Mouse (Mus musculus) layer of hippocampus, adult 18-20 months (tissue): ENCODE results near the gene Gm49403. TPM values are rescaled to one million over a fixed set of nuclear protein-coding genes. Genes with fewer than 3 reads are reported as not detected.
A peak's percentile ranks its signal among the peaks of the same experiment; 100 is the strongest.
"Not testable (repeated sequence)": the region's sequence is repeated elsewhere in the genome, so short reads cannot be mapped to it uniquely, and the experiment has no call there.

Experiments used
- DNase-seq, 2 experiments: peaks; one replicate each; pipeline ENCODE4 v3.0.0; 2022; ENCODE audit warnings: low spot score in 2 of 2
- long read RNA-seq: library from polyadenylated mRNA; stranded (forward); transcript quantifications from one replicate; pipeline ENCODE4 v2.0.0, GENCODE M21; 2021
- total RNA-seq, 2 experiments: library from RNA; stranded (reverse); gene quantifications; 2 replicates each; pipeline ENCODE4 v1.2.3; 2021

The Gm49403 gene
- not detected for total RNA-seq
- long read RNA-seq = 0 reads

DNA sequence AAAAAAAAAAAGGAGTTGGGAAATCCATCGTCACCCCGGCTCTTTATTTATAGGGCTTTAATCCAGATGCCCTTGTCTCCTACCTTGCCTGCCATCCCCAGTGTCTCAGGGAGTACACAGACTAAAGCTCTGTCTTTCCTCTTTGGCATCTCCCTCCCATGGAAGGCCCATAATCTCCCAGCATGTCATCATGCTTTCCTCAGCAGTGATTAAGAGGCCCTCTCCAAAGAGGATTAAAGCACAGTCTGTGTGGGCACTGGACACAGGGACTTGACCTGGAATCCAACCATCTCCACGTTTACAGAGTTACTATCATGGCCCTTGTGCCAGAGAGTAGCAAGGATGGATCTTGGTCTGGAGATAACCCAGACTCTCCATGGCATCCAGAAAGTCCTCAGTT, at the start of gene Gm49403, which contains the start of gene Lbhd1:
Gene Gm49403 (plus strand): TSS at position 315 of the 400 bp plus-strand sequence.
Gene Lbhd1 (plus strand): TSS at position 117 of the 400 bp plus-strand sequence.
- no peak for DNase-seq

DNA sequence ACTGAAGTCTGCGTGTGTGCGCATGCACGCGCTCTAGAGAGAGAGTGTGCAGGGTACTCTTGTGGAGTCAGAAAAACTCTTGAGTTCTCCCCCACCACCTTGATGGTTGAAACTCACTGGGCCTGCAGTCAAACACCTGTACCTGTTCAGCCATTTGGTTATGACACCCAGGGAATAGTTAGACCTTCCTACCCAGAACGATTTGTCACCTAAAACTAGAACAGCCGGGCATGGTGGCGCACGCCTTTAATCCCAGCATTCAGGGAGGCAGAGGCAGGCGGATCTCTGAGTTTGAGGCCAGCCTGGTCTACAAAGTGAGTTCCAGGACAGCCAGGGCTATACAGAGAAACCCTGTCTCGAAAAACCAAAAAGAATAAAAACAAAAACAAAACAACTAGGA, 47.4 kb upstream of the Gm49403 start:
- not testable (repeated sequence) for DNase-seq

DNA sequence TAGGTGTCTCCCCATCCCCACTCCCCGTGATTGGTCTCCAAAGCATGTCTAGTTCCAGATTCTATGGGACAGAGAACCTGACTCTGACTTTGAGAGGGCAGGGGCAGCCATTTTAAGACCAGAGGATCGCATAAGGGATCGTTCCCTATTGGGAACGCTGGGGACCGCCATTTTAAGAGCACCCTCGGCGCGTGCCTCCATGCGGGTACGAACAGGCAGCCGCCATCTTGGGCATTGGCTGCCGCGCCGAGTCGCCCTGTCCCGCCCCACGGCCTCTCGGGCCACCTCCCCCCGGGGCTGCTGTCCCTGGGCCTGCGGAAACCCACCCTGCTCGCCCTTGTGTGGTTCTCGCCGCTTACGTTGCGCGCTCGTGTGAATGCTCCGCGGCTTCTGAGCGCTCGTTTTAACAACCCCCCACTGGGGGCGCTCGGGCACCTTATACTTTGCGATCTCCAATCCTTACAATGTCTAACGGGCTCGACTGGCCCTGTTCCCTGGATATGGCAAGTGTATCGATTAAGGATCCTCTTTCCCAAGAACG, 46.4 kb upstream of the Gm49403 start, which contains the start of gene Bscl2:
Gene Bscl2 (plus strand): TSS at position 217 of the 541 bp plus-strand sequence.
- peak; percentile 82 to 93 for DNase-seq

DNA sequence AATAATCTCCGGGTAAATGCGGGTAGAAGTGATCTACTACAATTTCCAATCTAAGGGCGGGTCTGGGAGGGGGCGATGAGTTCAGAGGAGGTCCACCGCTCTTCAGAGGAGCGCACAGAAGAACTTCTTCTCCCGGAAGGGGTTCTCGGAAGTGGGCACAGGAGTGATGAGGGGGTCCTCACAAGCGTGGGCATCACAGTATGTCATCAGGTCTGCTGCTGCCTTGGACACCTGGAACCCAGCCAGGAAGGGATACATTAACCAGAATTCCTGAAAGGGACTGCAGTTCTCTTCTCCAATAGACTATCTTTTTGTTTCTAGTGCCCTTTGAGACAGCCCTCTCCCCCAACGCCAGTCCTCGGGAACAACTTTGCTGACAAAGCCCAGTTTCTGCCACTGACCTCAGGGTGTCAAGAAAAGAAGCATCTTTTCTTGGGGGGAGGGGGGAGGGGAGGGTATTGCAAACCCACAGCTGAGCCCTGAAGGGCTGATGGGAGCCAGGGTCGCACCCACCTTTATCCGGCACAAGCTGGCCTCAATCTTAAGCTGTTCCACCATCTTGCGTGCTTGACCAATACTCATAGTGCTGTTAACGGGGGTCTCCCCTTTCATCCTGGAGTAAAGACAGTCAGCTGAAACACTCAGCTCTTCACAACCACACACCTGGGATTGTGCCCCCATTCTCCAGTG, 45.5 kb upstream of the Gm49403 start:
- DNase-seq = peak in 1 of 2 experiments; percentile 50

DNA sequence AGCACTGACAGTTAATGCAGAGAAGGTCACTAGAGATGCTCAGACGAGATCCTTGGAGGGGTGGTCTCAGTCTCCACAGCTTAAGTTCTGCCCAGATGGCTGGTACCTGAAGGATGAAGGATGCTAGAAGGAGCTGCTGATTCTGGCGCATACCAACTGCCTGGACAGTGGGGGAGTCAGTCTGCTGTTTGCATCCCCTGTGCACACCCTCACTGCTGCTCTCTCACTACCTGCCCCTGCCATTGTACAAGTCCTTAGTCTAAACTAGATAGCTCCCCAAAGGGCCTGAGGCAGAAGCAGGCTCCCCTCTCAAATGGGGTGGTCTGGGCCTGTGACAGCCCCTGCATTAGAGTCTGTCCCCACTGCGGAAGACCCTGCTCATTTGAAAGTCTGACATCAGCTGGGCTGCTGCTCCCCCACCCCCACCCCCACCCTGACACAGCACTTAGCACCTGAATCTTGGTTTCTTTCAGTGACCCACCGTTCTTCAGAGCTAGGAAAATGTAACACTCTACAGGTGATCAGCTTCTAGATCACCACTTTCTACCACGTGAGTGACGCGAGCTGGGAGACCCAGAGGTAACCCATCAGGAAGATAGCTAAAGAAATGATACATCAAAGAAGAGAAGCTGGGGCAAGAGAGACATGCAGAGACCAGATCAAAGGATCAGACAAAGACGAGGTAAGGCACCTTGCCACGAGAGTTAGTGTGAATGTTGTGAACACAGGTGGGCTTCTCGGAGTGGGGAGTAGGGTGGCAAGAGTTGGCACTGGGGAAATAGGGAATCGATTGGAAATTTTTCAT, 44.4 kb upstream of the Gm49403 start, which contains the start of gene Gng3:
Gene Gng3 (minus strand): TSS at position 92 of the 805 bp plus-strand sequence.
- DNase-seq = peak; percentile 80 to 81

DNA sequence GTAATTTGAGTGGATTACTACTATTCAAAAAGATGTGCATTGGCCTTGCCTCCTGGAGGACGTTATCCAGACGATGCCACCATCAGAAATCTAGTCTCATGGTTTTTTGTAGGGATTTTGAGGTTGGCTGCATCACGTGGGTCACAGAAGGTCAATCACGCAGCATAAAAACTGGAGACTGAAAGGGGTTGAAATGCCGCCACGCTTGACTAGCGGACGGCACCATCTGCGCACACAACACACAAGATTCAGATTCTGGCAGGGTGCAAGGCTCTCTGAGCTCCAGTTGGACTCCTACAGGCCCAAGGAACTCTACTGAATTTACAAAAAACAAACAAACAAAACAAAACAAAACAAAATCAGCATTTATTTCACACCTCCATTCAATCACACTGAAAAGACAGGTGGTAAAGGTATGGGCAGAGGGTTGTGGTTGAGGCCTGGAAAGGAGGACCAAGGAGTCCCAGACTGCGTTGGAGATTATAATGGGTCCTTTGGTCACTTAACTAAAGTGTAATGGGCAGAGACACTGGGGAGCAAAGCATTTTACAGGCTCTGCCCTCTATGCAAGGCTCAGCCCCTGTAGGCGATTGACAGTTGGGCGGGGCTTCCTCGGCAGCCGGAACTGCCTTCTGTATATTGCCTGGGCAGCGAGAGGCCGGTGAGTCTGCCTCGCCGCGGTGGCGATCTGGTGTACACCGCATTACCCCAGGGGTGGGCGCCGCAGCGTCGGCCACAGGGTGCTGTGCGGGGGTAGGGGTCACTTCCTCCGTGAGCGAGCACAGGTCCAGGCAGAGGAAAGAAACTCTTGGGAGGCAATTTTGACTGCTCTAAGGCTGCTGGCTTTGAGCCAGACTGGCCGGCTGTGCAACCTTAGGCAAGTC, 43.6 kb upstream of the Gm49403 start:
- peak; percentile 66 to 78 for DNase-seq

DNA sequence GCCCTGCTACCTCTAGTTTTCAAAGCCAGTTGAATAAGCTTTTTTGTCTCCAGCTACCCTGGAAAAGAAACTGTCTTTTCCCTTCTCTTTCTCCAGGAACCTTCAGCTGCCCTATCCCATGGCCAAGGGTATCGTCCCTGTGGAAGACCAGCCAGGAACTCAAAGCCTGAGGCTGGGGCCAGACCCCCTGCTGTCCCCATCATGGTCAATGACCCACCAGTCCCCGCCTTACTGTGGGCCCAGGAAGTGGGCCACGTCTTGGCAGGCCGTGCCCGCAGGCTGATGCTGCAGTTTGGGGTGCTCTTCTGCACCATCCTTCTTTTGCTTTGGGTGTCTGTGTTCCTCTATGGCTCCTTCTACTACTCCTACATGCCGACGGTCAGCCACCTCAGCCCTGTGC, 42.7 kb upstream of the Gm49403 start:
- no peak for DNase-seq

DNA sequence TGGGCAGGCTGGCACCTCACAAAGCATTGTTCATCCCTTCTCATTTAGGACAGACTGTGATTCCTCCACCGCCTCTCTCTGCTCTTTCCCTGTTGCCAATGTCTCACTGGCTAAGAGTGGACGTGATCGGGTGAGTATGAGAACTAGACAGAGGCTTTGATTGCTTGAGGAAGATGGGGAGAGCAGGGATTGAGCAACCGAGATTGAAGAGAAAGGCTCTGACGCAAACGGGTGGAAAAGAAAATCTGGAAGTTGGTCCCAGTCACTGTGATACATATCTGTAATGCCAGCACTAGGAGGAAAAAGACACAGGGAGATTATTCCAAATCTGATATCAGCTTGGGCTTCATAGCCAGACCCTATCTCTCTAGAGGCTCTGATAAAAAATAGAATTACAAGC, 40.8 kb upstream of the Gm49403 start:
- DNase-seq = no peak

DNA sequence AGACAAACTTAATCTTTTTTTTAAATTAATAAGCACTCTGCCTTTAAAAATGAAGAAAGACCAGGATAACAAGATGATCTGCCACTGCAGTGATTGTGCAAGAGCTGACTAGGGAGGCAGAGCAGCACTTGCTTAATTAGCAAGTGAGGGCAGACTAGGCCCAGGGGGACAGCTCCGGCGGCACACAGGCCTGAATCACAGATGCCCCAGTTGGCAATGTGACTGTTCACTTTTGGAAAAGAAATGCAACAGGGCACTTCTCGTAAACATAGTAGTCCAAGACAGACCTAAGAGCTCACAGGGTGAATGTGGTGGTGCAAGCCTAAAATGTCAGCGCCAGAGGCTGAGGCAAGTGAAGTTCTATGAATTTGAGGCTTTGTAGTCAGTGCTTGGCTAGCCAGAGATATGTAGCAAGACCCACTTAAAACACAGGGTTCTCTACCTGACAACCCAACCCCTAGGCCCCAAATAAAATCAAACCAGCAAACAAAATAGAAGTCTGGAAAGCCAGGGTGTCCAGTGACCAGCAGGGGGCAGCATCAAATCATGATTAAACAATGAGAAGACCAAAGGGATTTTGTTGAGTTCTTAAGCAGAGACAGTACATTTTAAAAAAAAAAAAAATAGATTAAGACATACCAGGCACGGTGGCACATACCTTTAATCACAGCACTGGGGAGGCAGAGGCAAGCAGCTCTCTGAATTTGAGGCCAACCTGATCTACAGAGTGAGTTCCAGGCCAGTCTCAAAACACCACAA, 39.2 kb upstream of the Gm49403 start:
- DNase-seq = peak in 1 of 2 experiments; percentile 84

DNA sequence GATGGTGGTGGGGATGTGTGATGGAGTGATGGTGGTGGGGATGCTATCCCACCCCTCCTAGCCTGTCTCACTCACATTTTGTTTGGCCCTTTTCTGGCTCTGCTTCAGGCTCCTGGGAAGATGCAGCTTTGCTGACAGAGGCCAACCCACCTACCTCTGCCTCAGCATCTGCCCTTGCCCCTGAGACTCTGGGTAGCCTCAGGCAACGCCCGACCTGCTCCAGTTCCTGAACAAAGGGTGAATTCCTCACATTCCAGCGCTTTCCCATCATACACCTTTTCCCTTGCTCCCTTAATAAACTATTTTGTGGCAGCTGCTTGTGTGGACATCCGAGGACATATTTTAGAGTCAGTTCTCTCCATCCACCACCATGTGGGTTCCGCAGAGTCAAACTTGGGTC, 35.4 kb upstream of the Gm49403 start:
- no peak for DNase-seq

DNA sequence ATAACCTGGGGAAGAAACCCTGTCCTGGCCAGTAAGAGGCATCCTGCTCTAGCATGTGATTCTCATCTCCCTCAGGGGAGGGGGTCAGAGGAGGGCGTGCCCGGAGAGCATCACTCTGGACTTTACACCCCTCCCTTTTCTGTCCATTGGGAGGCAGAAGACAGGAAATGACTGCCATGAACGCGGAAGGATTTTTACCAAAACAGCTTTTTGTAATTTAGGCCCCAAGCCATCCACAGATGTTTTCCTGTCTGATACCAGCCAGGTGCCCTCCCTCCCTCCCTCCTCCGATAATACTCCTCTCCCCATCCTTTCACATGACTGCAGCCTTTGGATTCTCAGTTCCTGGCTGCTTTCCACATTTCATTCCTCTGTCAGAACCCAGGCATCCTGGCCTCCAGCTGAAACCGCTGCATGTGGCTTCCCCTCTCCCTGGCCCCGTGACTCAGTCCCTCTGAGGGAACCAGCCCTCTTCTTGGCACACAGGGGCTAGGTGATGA, 33.3 kb upstream of the Gm49403 start, which contains the start of gene Lrrn4cl:
Gene Lrrn4cl (plus strand): TSS at position 367 of the 500 bp plus-strand sequence.
- DNase-seq = no peak

DNA sequence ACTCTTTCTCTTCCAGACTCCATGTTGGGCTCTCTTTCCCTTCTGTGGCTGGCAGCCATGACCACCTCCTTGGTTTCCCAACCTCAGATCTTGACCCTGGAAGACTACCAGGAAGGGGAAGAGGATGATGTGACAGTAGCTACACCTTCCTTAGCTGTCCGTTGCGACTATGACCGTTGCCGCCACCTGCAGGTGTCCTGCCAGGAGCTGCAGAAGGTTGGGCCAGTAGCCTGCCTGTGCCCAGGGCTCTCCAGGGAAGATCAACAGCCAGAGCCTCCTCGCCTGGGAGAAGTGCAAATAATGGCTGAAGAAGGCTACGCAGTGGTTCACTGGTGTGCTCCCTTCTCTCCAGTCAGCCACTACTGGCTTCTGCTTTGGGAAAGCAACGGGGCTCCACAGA, 32.1 kb upstream of the Gm49403 start:
- no peak for DNase-seq

DNA sequence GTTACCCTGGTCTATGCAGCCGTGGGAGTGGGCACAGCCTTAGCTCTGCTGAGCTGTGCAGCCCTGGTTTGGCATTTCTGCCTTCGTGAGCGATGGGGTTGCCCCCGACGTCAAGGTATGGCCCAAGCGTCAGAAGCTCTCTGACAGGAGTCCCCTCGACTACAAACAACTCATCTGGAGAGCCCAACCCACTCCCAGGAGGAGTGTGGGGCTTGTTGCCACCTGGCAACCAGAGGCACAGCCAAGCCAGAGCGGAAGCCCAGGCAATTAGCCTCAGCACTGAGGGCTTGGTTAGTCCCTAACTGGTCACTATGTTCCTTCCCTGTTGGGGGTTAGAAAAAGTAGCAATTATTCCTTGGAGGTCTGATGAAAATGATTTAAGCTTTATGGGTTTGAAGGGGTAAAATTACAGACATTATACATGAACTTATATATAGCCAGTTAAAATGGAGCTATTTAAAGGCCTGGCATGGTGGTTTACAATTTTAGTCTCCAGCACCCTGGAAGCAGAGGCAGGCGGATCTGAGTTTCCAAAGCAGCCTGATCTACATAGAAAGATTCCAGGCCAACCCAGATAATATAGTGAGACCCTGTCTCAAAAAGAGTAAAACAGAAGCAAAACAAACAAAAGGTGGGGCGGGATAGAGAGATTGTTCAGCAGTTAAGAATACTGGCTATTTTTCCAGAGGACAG, 31.3 kb upstream of the Gm49403 start:
- no peak for DNase-seq

DNA sequence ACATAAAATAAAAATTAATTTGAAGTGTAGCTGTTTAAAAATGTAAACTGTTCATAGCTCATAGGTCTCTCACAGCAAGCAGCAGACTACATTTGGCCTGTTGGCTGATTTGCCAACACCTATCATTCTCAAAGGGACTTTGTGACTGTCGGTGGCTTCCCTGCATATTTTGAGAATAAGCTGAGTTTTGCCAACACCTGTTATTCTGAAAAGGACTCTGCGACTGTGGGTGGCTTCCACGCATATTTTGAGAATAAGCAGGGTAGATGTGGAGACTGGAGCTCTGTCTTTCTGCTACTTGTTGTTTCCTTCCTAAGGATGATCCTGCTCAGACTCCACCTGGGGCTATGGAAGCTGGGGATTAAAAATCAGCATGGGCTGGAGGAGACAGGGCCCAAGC, 30.6 kb upstream of the Gm49403 start:
- no peak for DNase-seq

DNA sequence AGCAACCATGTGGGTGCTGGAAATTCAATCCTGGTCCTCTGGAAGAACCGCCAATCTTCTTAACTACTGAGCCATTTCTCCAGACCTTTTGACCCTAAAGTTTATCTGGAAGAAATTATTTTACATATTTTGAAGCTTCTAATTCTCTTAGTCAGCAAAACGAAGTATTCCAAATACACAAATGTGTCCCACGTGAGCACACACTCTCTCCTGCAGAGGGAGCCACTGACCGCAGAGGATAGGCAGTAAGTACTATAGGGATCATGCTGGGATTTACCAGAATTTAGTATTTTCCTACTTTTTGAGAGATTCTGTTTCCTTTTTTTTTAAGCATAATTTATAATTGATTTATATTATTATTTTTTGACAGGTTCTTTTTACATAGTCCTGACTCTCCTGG, 26.0 kb upstream of the Gm49403 start:
- DNase-seq = peak in 1 of 2 experiments; percentile 54

DNA sequence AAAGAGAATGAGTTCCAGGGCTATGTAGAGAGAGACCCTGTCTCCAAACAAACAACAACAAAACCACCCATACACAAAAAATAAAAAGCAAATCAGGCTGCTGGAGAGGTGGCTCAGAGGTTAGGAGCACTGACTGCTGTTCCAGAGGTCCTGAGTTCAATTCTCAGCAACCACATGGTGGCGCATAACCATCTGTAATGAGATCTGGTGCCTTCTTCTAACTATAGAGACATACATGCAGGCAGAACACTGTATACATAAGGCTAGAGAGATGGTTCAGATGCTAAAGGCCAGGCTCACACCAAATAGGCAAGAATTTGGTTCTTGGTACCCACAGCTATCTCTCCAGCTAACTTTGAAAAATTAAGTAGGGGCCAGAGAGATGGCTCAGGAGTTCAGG, 24.7 kb upstream of the Gm49403 start:
- DNase-seq = peak in 1 of 2 experiments; percentile 33

DNA sequence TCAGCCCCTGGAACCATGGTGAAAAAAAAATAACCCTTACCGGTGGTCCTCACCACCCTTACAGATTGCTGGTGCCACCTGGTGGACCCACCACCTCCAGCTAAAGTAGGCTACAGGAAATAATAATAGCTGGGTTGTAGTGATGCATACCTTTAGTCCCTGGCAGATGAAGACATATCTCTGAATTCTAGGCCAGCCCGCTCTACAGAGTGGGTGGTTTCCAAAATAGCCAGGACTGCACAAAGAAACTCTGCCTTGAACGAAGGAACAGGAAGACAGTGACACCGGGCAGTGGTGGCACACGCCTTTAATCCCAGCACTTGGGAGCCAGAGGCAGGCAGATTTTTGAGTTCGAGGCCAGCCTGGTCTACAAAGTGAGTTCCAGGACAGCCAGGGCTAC, 19.5 kb upstream of the Gm49403 start:
- DNase-seq = no peak

DNA sequence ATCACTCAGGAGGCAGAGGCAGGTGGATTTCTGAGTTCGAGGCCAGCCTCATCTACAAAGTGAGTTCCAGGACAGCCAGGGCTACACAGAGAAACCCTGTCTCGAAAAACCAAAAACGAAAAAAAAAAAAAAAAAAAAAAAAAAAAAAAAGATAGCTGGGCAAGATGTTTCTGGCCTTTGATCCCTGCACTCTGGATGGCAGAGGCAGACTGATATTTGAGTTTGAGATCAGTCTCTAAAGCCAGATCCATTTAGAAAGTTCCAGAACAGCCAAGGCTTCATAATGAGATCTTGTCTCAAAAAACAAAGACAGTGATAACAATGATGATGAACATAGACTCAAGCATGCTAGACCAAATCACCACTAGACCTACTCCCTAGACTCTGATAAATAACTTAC, 13.3 kb upstream of the Gm49403 start:
- not testable (repeated sequence) for DNase-seq

DNA sequence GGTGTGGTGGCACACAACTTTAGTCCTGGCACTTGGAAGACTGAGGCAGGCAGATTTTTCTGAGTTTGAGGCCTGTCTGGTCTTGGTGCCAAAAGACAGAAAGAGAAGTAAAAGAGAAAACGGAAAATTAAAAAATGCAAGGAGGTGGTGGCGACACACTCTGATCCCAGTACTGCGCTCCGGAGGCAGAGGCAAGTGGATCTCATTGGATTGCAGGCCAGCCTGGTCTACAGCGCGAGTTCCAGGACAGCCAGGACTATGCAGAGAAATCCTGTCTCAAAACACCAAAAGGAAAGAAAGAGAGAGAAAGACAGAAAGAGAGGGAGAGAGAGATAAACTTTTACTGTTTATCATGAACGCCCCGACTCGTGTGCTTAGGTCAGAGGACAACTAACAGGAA, 12.9 kb upstream of the Gm49403 start:
- DNase-seq = no peak
